Mouse (Mus musculus): Measurements from ENCODE around the gene Tysnd1. TPM values are rescaled to one million over a fixed set of nuclear protein-coding genes. Genes with fewer than 3 reads are reported as not detected.

The Tysnd1 gene
- polyA plus RNA-seq, 1 experiment from 2014 or later, result 29.4 TPM

Other genes starting within 250 kb of the Tysnd1 start
- gene Eif4ebp2, start 242.9 kb upstream of the Tysnd1 start, polyA plus RNA-seq (2016; fragmentation: Nextera tagmentation; extraction: Ambion mirVana), result 80.9 and 86.6 TPM in 2 replicates
- gene Lrrc20, start 219.7 kb upstream of the Tysnd1 start, polyA plus RNA-seq (2016; fragmentation: Nextera tagmentation; extraction: Ambion mirVana), result 9.8 and 13.0 TPM in 2 replicates
- 0.10 and 0.11 TPM in 2 replicates for gene Npffr1, start 100.0 kb upstream of the Tysnd1 start, polyA plus RNA-seq (2016; fragmentation: Nextera tagmentation; extraction: Ambion mirVana)
- 345 and 369 TPM in 2 replicates for gene Ppa1, start 47.0 kb upstream of the Tysnd1 start, polyA plus RNA-seq (2016; fragmentation: Nextera tagmentation; extraction: Ambion mirVana)
- gene Sar1a, start 15.2 kb upstream of the Tysnd1 start, polyA plus RNA-seq (2016; fragmentation: Nextera tagmentation; extraction: Ambion mirVana), result 217 and 224 TPM in 2 replicates
- gene Aifm2, start 19.7 kb downstream of the Tysnd1 start, polyA plus RNA-seq (2016; fragmentation: Nextera tagmentation; extraction: Ambion mirVana), result 8.2 and 11.8 TPM in 2 replicates
- gene H2afy2, start 88.6 kb downstream of the Tysnd1 start, polyA plus RNA-seq (2016; fragmentation: Nextera tagmentation; extraction: Ambion mirVana), result 368 and 392 TPM in 2 replicates

Measured in embryonic facial prominence, embryonic 10.5 days (tissue).